Mouse (Mus musculus) neural tube, embryonic 12.5 days (tissue): ENCODE measurements around the gene Mrpl41. TPM values are rescaled to one million over a fixed set of nuclear protein-coding genes. Genes with fewer than 3 reads are reported as not detected.

ENCODE experiments used
- ATAC-seq: fragments of 200-750 bp; cut with Nextera tagmentation; 2 replicates; pipeline ENCODE4 v1.8.0; 2017; ENCODE audit warnings: low read depth, mild to moderate bottlenecking, moderate TSS enrichment, moderate library complexity; ENCODE audit not compliant: low FRiP score
- H3K27ac ChIP-seq: fragments of 300-500 bp; sonication (generic); 2 replicates; pipeline ENCODE4 v1.5.1; 2016
- H3K27me3 ChIP-seq: fragments of 300-500 bp; sonication (generic); replicated peaks from 2 replicates; pipeline ENCODE4 v1.6.1; 2016; ENCODE audit warnings: mild to moderate bottlenecking
- H3K36me3 ChIP-seq: fragments of 300-500 bp; sonication (generic); 2 replicates; pipeline ENCODE4 v1.6.1; 2016; ENCODE audit warnings: mild to moderate bottlenecking
- H3K4me1 ChIP-seq: fragments of 300-500 bp; sonication (generic); 2 replicates; pipeline ENCODE4 v1.6.1; 2016
- H3K4me2 ChIP-seq: fragments of 300-500 bp; sonication (generic); replicated peaks from 2 replicates; pipeline ENCODE4 v1.6.1; 2016; ENCODE audit warnings: mild to moderate bottlenecking
- H3K4me3 ChIP-seq: fragments of 300-500 bp; sonication (generic); 2 replicates; pipeline ENCODE4 v1.5.1; 2016
- H3K9ac ChIP-seq: fragments of 300-500 bp; sonication (generic); 2 replicates; pipeline ENCODE4 v1.6.1; 2016; ENCODE audit warnings: mild to moderate bottlenecking
- H3K9me3 ChIP-seq: fragments of 300-500 bp; sonication (generic); 2 replicates; pipeline ENCODE4 v1.6.1; 2016; ENCODE audit warnings: mild to moderate bottlenecking
- WGBS: fragments of 180-500 bp; shearing (Covaris S2); methylation state at CpG from one replicate; pipeline ENCODE4 v1.1.7; 2016; 5-methylcytosine and 5-hydroxymethylcytosine counted together
- polyA plus RNA-seq: library from polyadenylated mRNA; unstranded; fragments of >200 nt; fragmentation: Nextera tagmentation; extraction: Ambion mirVana; gene quantifications from 2 replicates; pipeline ENCODE4 v1.2.1, GENCODE M21; 2016

The Mrpl41 gene
- 150 and 168 TPM in 2 replicates for polyA plus RNA-seq

- ATAC-seq = peak; percentile 100
- peaks cover 27% of the 10 kb centered on the region for H3K36me3 ChIP-seq
- peak within 1 kb of the TSS; percentile 66 for H3K4me3 ChIP-seq
- peaks cover 22% of the 10 kb centered on the region for H3K4me1 ChIP-seq
- WGBS = under 1% methylated on average over 64 of the region's 64 CpGs
- no peaks in the 10 kb centered on the region for H3K9me3 ChIP-seq
- no peaks in the 10 kb centered on the region for H3K27me3 ChIP-seq
- H3K4me2 ChIP-seq = peak within 1 kb of the TSS; percentile 85
- peak within 1 kb of the TSS; percentile 54 for H3K9ac ChIP-seq
- H3K27ac ChIP-seq = peak within 1 kb of the TSS; percentile 64
These were observed at the start of gene Mrpl41 for GRCm38 (mm10) chr2:24974906-24975703. Gene Mrpl41 (minus strand): TSS chr2:24975098.

DNA sequence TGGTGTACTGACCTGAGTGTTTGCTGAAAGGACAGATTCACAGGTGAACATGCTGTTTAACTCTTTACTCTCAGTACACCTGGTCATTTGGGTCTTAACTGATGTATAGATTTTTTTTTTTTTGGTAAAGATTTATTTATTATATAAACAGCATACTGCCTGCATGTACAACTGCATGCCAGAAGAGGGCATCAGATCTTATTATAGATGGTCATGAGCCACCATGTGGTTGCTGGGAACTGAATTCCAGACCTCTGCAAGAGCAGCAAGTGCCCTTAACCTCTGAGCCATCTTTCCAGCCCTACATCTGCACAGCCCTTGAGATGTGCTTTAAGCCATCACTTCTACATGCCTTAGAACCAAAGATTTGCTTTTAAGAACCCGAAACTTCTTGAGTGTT is 47.8 kb upstream of the Mrpl41 start:
- ATAC-seq = no peak
- no peak overlapping the region for H3K9ac ChIP-seq
- H3K4me3 ChIP-seq = no peak overlapping the region
- H3K9me3 ChIP-seq = no peaks in the 10 kb centered on the region
- no peaks in the 10 kb centered on the region for H3K27me3 ChIP-seq
- no peak overlapping the region for H3K27ac ChIP-seq
- no peak overlapping the region for H3K4me2 ChIP-seq
- WGBS = 92% methylated on average over 1 of the region's 1 CpGs
- H3K36me3 ChIP-seq = no peaks in the 10 kb centered on the region
- H3K4me1 ChIP-seq = peaks cover 5% of the 10 kb centered on the region; the same call in 1 of the 2 replicates

GRCm38 (mm10) chr2:25008250-25008649 is 33.4 kb upstream of the Mrpl41 start:
- no peak overlapping the region for H3K4me2 ChIP-seq

GRCm38 (mm10) chr2:25006767-25007166 is 31.9 kb upstream of the Mrpl41 start:
- WGBS = 93% methylated on average over 1 of the region's 1 CpGs
- ATAC-seq = no peak
- H3K4me2 ChIP-seq = no peak overlapping the region

More at GRCm38 (mm10) chr2:25008250-25008649, 33.4 kb upstream of the Mrpl41 start:
- no peak for ATAC-seq
- H3K27ac ChIP-seq = no peak overlapping the region
- H3K9ac ChIP-seq = no peak overlapping the region
- H3K4me3 ChIP-seq = no peak overlapping the region
- no peaks in the 10 kb centered on the region for H3K4me1 ChIP-seq
- no peaks in the 10 kb centered on the region for H3K9me3 ChIP-seq
- H3K36me3 ChIP-seq = no peaks in the 10 kb centered on the region
- H3K27me3 ChIP-seq = no peaks in the 10 kb centered on the region

DNA sequence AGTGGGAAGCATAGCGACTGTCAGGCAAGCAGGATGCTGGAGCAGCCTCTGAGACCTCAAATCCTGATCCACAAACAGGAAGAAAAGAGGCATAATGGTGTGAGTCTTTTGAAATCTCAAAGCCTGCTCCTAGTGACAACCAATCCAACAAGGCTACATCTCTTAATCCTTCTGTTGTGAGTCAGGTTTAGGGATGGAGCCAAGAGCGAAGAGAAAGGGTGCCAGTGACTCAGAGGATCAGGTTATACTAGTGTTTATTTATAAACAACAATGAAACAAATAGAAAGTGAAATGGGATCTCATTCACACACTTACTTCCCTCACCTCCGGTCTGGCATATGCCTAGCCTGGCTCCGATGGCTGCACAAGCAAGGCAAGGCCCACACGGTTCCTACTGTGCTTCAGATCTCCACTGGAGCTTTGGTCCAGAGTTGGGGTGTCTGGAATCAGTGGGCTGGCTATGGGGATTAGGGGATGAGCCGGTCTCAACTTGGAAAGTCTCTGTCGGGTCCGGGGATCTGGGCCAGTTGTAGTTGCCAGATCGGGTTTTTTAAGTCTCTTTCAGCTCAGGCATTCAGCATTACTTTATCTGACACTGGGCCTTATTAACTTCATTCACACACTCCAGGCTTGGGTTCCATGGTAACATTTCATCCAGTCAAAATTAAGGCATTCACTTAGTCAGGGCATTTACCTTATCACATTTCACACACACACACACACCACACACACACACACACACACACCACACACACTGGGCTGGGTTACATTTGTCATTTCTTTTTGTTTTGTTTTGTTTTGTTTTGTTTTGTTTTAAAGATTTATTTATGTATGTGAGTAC is 29.3 kb upstream of the Mrpl41 start:
- ATAC-seq = no peak
- 84% methylated on average over 9 of the region's 9 CpGs for WGBS
- Histone ChIP-seq H3K4me3 (no peak overlapping the region), H3K27me3 (no peaks in the 10 kb centered on the region), H3K27ac (no peak overlapping the region), H3K4me2 (no peak overlapping the region), H3K4me1 (no peaks in the 10 kb centered on the region), H3K9me3 (no peaks in the 10 kb centered on the region), H3K9ac (no peak overlapping the region), H3K36me3 (no peaks in the 10 kb centered on the region)

More at GRCm38 (mm10) chr2:25006767-25007166, 31.9 kb upstream of the Mrpl41 start:
- no peaks in the 10 kb centered on the region for H3K4me1 ChIP-seq
- H3K9me3 ChIP-seq = no peaks in the 10 kb centered on the region
- no peaks in the 10 kb centered on the region for H3K27me3 ChIP-seq
- H3K27ac ChIP-seq = no peak overlapping the region
- no peak overlapping the region for H3K4me3 ChIP-seq
- no peak overlapping the region for H3K9ac ChIP-seq
- H3K36me3 ChIP-seq = no peaks in the 10 kb centered on the region

GRCm38 (mm10) chr2:25000544-25001235 is 25.8 kb upstream of the Mrpl41 start:
- ATAC-seq = no peak
- H3K4me3 ChIP-seq = no peak overlapping the region
- H3K36me3 ChIP-seq = no peaks in the 10 kb centered on the region
- 84% methylated on average over 3 of the region's 3 CpGs for WGBS
- H3K4me1 ChIP-seq = no peaks in the 10 kb centered on the region
- H3K9me3 ChIP-seq = no peaks in the 10 kb centered on the region
- no peak overlapping the region for H3K9ac ChIP-seq
- H3K27me3 ChIP-seq = no peaks in the 10 kb centered on the region
- H3K4me2 ChIP-seq = no peak overlapping the region
- H3K27ac ChIP-seq = no peak overlapping the region

GRCm38 (mm10) chr2:24996471-24996870 is 21.6 kb upstream of the Mrpl41 start:
- H3K4me1 ChIP-seq = no peaks in the 10 kb centered on the region
- no peaks in the 10 kb centered on the region for H3K9me3 ChIP-seq
- H3K9ac ChIP-seq = no peak overlapping the region
- no peak for ATAC-seq
- 97% methylated on average over 2 of the region's 2 CpGs for WGBS
- no peak overlapping the region for H3K27ac ChIP-seq
- no peaks in the 10 kb centered on the region for H3K27me3 ChIP-seq
- H3K4me3 ChIP-seq = no peak overlapping the region
- no peak overlapping the region for H3K4me2 ChIP-seq
- no peaks in the 10 kb centered on the region for H3K36me3 ChIP-seq

DNA sequence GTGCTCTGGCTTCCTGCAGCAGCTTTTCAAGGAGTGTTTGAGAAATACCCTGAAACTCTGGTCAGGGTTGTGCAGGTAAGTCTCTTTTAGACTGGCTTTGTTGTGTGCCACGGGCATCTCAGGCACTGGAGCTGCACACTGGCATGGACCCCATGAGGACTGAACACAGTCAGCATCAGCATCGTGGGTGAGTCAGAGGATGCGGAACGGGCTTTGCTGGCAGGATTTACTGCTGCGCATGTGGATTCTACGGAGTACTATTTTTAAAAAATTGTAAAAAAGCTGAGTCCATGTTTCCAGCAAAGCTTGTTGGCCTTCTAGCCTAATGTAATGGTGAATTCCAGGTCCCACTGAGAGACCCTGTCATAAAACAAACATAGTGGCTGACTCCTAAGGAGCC is 20.4 kb upstream of the Mrpl41 start:
- 94% methylated on average over 6 of the region's 6 CpGs for WGBS
- ATAC-seq = no peak

GRCm38 (mm10) chr2:24987762-24988161 is 12.9 kb upstream of the Mrpl41 start:
- 64% methylated on average over 2 of the region's 2 CpGs for WGBS
- no peak for ATAC-seq
- Histone ChIP-seq H3K27me3 (no peaks in the 10 kb centered on the region), H3K4me3 (no peak overlapping the region), H3K9me3 (no peaks in the 10 kb centered on the region), H3K36me3 (no peaks in the 10 kb centered on the region), H3K4me2 (no peak overlapping the region), H3K4me1 (no peaks in the 10 kb centered on the region), H3K9ac (no peak overlapping the region), H3K27ac (no peak overlapping the region)

More for the DNA sequence above, 20.4 kb upstream of the Mrpl41 start:
- Histone ChIP-seq H3K9me3 (no peaks in the 10 kb centered on the region), H3K27me3 (no peaks in the 10 kb centered on the region), H3K4me3 (no peak overlapping the region), H3K9ac (no peak overlapping the region), H3K36me3 (no peaks in the 10 kb centered on the region), H3K4me2 (no peak overlapping the region), H3K27ac (no peak overlapping the region), H3K4me1 (no peaks in the 10 kb centered on the region)

DNA sequence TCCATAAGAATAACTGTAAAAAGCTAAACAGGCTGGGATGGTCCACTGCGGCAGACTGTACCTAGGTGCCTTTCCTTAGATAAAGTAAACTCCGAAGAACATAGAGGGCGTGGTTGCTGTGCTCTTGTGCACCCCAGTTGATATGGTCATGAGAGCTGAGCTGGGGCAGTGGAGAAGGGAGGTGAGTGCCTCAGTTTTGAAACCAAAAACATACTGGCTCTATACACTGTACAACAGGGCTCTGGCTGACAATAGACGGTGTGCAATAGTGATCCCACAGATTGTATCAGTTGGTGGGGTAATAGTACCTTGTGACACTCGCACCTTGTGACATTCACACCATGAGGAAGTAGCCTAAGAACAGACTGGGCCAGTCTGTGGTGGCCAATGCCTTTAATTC is 2.1 kb upstream of the Mrpl41 start:
- peaks cover 10% of the 10 kb centered on the region for H3K36me3 ChIP-seq
- no peaks in the 10 kb centered on the region for H3K9me3 ChIP-seq
- no peak overlapping the region for H3K4me2 ChIP-seq
- no peak overlapping the region for H3K4me3 ChIP-seq
- H3K27me3 ChIP-seq = no peaks in the 10 kb centered on the region
- 92% methylated on average over 5 of the region's 5 CpGs for WGBS
- H3K4me1 ChIP-seq = peaks cover 22% of the 10 kb centered on the region
- no peak overlapping the region for H3K9ac ChIP-seq
- no peak for ATAC-seq
- no peak overlapping the region for H3K27ac ChIP-seq

DNA sequence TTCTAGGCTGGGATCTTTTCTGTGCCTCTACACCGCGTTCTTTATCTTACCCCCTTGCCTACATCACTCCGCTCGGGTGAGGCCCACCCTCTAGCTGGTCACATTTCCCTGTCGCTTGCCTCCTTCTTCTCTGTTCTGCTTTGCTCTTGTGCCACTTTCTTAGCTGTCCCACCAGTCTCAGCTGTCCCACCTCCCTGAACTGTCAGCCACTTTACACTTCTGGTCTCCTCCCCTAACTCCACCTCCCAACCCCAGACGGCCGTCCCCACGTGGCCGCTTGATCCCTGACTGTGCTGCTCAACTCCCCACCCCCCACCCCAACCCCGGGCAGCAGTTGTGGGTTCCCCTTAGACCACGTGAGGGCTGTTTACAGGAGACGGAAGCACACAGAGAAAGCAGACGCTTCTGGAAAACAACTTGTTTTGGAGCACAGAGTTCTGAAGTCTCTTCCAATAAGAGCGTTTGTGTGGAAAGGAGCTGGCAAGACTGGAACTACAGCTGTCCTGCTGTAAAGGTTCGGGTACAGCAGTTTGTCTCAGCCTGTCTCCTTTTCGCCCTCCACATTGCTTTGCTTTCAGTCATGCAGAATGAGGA is 903 bp upstream of the Mrpl41 start, which contains the start of gene Pnpla7:
Gene Pnpla7, plus strand, starts transcription at position 330 of the 594 bp plus-strand sequence.
- Histone ChIP-seq H3K4me3 (peak within 1 kb of the TSS; percentile 66), H3K9ac (peak within 1 kb of the TSS; percentile 54), H3K9me3 (no peaks in the 10 kb centered on the region), H3K27ac (peak within 1 kb of the TSS; percentile 64), H3K4me2 (peak within 1 kb of the TSS; percentile 85), H3K36me3 (peaks cover 20% of the 10 kb centered on the region), H3K4me1 (peaks cover 22% of the 10 kb centered on the region), H3K27me3 (no peaks in the 10 kb centered on the region)
- 2% methylated on average over 16 of the region's 16 CpGs for WGBS
- ATAC-seq = peak; percentile 38
